Mouse (Mus musculus): ENCODE results near the gene Serpinb6b.
"Not testable (repeated sequence)": the region's sequence is repeated elsewhere in the genome, so short reads cannot be mapped to it uniquely, and the experiment has no call there.

- not testable (repeated sequence) for TF ChIP-seq POLR2A, CTCF (IDR thresholded peaks at IDR 0.05; ENCODE audit: insufficient read depth, low read depth, low read length)
Observed at GRCm38 (mm10) chr13:32939191-32939590, 25.8 kb upstream of the Serpinb6b start.

All from olfactory bulb, adult 2 months (tissue).